Mouse (Mus musculus): ENCODE results near the gene Madd. TPM values are rescaled to one million over a fixed set of nuclear protein-coding genes. Genes with fewer than 3 reads are reported as not detected.
A peak's percentile ranks its signal among the peaks of the same experiment; 100 is the strongest.

Gene Madd
- total and polyA plus RNA-seq, 2 experiments from 2014 or later, result 2.4 to 4.3 TPM

DNA sequence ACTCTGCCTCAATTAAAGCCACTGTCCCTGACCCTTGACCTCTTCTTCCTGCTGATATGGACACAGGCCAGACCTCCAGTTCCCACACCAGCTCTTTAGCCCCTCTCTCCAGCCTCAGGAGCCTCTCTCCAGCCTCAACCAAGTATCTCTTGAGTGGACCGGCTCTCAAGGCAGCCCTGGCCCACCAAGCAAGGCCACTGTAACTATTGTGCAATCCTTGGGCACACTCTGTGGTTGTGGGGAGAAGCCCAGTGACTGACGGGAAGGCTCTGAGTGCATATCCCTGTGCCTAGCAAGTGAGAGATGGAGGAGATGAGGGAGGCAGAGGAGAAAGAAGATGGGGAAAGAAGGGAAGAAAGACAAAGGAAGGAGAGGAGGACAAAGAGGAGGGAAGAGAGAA, 85.5 kb downstream of the Madd start:
- H3K27me3 ChIP-seq (ENCODE audit: control insufficient read depth, insufficient read depth, low read length), result no peaks in the 10 kb centered on the region
- no peak for DNase-seq (ENCODE audit: low spot score)
- H3K4me3 ChIP-seq (ENCODE audit: low read depth, low read length), result no peak overlapping the region
- TF ChIP-seq EP300 (IDR thresholded peaks at IDR 0.05; ENCODE audit: low read depth) (no peak), CTCF (IDR thresholded peaks at IDR 0.05; ENCODE audit: low read depth) (no peak)
- no peak overlapping the region for H3K9ac ChIP-seq (replicated peaks; ENCODE audit: low read depth, low read length)
- H3K4me1 ChIP-seq (ENCODE audit: control insufficient read depth, insufficient read depth), result no peaks in the 10 kb centered on the region
- WGBS, result 76% methylated on average over 2 of the region's 2 CpGs
- no peak for ATAC-seq (ENCODE audit: insufficient read depth, low read depth)
- no peaks in the 10 kb centered on the region for H3K36me3 ChIP-seq (replicated peaks; ENCODE audit: control insufficient read depth, insufficient read depth, low read length)
- H3K4me2 ChIP-seq (ENCODE audit: low read depth, low read length), result no peak overlapping the region
- no peak overlapping the region for H3K27ac ChIP-seq (ENCODE audit: low read depth)
- H3K9me3 ChIP-seq (replicated peaks; ENCODE audit: control insufficient read depth, low read length), result no peaks in the 10 kb centered on the region

DNA sequence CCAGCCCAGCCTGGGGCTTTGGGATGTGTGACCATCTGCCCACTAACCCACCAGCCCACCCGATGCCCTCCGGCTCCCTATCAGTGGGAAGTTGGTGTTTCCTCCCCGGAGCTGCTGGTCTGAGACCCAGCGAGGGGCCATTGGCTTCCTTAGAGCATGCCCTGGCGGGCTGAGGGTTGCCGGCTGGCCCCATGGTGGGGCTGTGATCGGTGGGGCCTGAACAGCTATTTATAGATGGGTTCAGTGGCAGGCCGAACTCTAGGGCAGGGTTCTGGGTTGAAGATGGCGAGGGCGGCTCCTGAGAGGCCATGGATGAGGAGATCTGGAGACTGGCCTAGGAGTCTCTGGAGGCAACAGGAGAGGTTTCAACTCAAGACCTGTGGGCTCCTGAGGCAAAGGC, 86.6 kb downstream of the Madd start:
- Histone ChIP-seq H3K4me3 (ENCODE audit: low read depth, low read length) (peak overlapping the region; percentile 11; the same call in 1 of the 2 replicates), H3K27ac (ENCODE audit: low read depth) (no peak overlapping the region), H3K9ac (replicated peaks; ENCODE audit: low read depth, low read length) (no peak overlapping the region), H3K4me1 (ENCODE audit: control insufficient read depth, insufficient read depth) (no peaks in the 10 kb centered on the region), H3K4me2 (ENCODE audit: low read depth, low read length) (no peak overlapping the region), H3K36me3 (replicated peaks; ENCODE audit: control insufficient read depth, insufficient read depth, low read length) (no peaks in the 10 kb centered on the region), H3K9me3 (replicated peaks; ENCODE audit: control insufficient read depth, low read length) (no peaks in the 10 kb centered on the region), H3K27me3 (ENCODE audit: control insufficient read depth, insufficient read depth, low read length) (no peaks in the 10 kb centered on the region)
- no peak for ATAC-seq (ENCODE audit: insufficient read depth, low read depth)
- no peak for DNase-seq (ENCODE audit: low spot score)
- 59% methylated on average over 10 of the region's 10 CpGs for WGBS
- TF ChIP-seq CTCF (IDR thresholded peaks at IDR 0.05; ENCODE audit: low read depth) (no peak), EP300 (IDR thresholded peaks at IDR 0.05; ENCODE audit: low read depth) (no peak)

- H3K4me2 ChIP-seq (ENCODE audit: low read depth, low read length), result no peak overlapping the region
- H3K36me3 ChIP-seq (replicated peaks; ENCODE audit: control insufficient read depth, insufficient read depth, low read length), result no peaks in the 10 kb centered on the region
- 0 out of 2 replicates have a peak overlapping the region, but pooled peaks have one; percentile 11 for H3K4me3 ChIP-seq (ENCODE audit: low read depth, low read length)
- no peaks in the 10 kb centered on the region for H3K9me3 ChIP-seq (replicated peaks; ENCODE audit: control insufficient read depth, low read length)
- no peak overlapping the region for H3K9ac ChIP-seq (replicated peaks; ENCODE audit: low read depth, low read length)
- DNase-seq (ENCODE audit: low spot score) (no peak), ATAC-seq (ENCODE audit: insufficient read depth, low read depth) (no peak)
- WGBS, result 62% methylated on average over 14 of the region's 14 CpGs
- TF ChIP-seq EP300 (IDR thresholded peaks at IDR 0.05; ENCODE audit: low read depth), result no peak
- TF ChIP-seq CTCF (IDR thresholded peaks at IDR 0.05; ENCODE audit: low read depth), result no peak
- H3K27me3 ChIP-seq (ENCODE audit: control insufficient read depth, insufficient read depth, low read length), result no peaks in the 10 kb centered on the region
- no peaks in the 10 kb centered on the region for H3K4me1 ChIP-seq (ENCODE audit: control insufficient read depth, insufficient read depth)
- H3K27ac ChIP-seq (ENCODE audit: low read depth), result no peak overlapping the region
Observed at GRCm38 (mm10) chr2:91096524-91096923, 87.1 kb downstream of the Madd start.

- H3K27ac ChIP-seq (ENCODE audit: low read depth), result no peak overlapping the region
- H3K4me1 ChIP-seq (ENCODE audit: control insufficient read depth, insufficient read depth), result no peaks in the 10 kb centered on the region
- H3K9ac ChIP-seq (replicated peaks; ENCODE audit: low read depth, low read length), result no peak overlapping the region
- WGBS, result 63% methylated on average over 6 of the region's 6 CpGs
- no peak for ATAC-seq (ENCODE audit: insufficient read depth, low read depth)
- no peaks in the 10 kb centered on the region for H3K36me3 ChIP-seq (replicated peaks; ENCODE audit: control insufficient read depth, insufficient read depth, low read length)
- no peak overlapping the region for H3K4me2 ChIP-seq (ENCODE audit: low read depth, low read length)
- H3K9me3 ChIP-seq (replicated peaks; ENCODE audit: control insufficient read depth, low read length), result no peaks in the 10 kb centered on the region
- H3K27me3 ChIP-seq (ENCODE audit: control insufficient read depth, insufficient read depth, low read length), result no peaks in the 10 kb centered on the region
- H3K4me3 ChIP-seq (ENCODE audit: low read depth, low read length), result no peak overlapping the region
- no peak for TF ChIP-seq CTCF (IDR thresholded peaks at IDR 0.05; ENCODE audit: low read depth)
- no peak for TF ChIP-seq EP300 (IDR thresholded peaks at IDR 0.05; ENCODE audit: low read depth)
- no peak for DNase-seq (ENCODE audit: low spot score)
Observed at GRCm38 (mm10) chr2:91090827-91091226, 92.8 kb downstream of the Madd start.

- no peak for TF ChIP-seq CTCF (IDR thresholded peaks at IDR 0.05; ENCODE audit: low read depth)
- TF ChIP-seq EP300 (IDR thresholded peaks at IDR 0.05; ENCODE audit: low read depth), result no peak
- H3K27ac ChIP-seq (ENCODE audit: low read depth), result no peak overlapping the region
- no peak overlapping the region for H3K4me3 ChIP-seq (ENCODE audit: low read depth, low read length)
- no peaks in the 10 kb centered on the region for H3K4me1 ChIP-seq (ENCODE audit: control insufficient read depth, insufficient read depth)
- no peak overlapping the region for H3K4me2 ChIP-seq (ENCODE audit: low read depth, low read length)
- 62% methylated on average over 6 of the region's 6 CpGs for WGBS
- no peaks in the 10 kb centered on the region for H3K9me3 ChIP-seq (replicated peaks; ENCODE audit: control insufficient read depth, low read length)
- H3K9ac ChIP-seq (replicated peaks; ENCODE audit: low read depth, low read length), result no peak overlapping the region
- H3K27me3 ChIP-seq (ENCODE audit: control insufficient read depth, insufficient read depth, low read length), result no peaks in the 10 kb centered on the region
- DNase-seq (ENCODE audit: low spot score) (no peak), ATAC-seq (ENCODE audit: insufficient read depth, low read depth) (no peak)
- H3K36me3 ChIP-seq (replicated peaks; ENCODE audit: control insufficient read depth, insufficient read depth, low read length), result no peaks in the 10 kb centered on the region
Observed at GRCm38 (mm10) chr2:91090208-91090607, 93.4 kb downstream of the Madd start.

GRCm38 (mm10) chr2:91088987-91089386, 94.7 kb downstream of the Madd start:
- no peak for DNase-seq (ENCODE audit: low spot score)
- no peak overlapping the region for H3K4me2 ChIP-seq (ENCODE audit: low read depth, low read length)
- H3K9ac ChIP-seq (replicated peaks; ENCODE audit: low read depth, low read length), result no peak overlapping the region
- H3K9me3 ChIP-seq (replicated peaks; ENCODE audit: control insufficient read depth, low read length), result no peaks in the 10 kb centered on the region
- no peaks in the 10 kb centered on the region for H3K36me3 ChIP-seq (replicated peaks; ENCODE audit: control insufficient read depth, insufficient read depth, low read length)
- no peaks in the 10 kb centered on the region for H3K27me3 ChIP-seq (ENCODE audit: control insufficient read depth, insufficient read depth, low read length)
- no peak overlapping the region for H3K4me3 ChIP-seq (ENCODE audit: low read depth, low read length)
- 75% methylated on average over 9 of the region's 9 CpGs for WGBS
- TF ChIP-seq CTCF (IDR thresholded peaks at IDR 0.05; ENCODE audit: low read depth) (no peak), EP300 (IDR thresholded peaks at IDR 0.05; ENCODE audit: low read depth) (no peak)
- H3K4me1 ChIP-seq (ENCODE audit: control insufficient read depth, insufficient read depth), result no peaks in the 10 kb centered on the region
- no peak for ATAC-seq (ENCODE audit: insufficient read depth, low read depth)
- H3K27ac ChIP-seq (ENCODE audit: low read depth), result no peak overlapping the region

Measured in heart, postnatal 0 days (tissue).